Comparison of ENCODE assay signal across 9 mouse cellular contexts in genomic region chr7:46377008-46377346, GRCm38 (mm10). TPM values are rescaled to one million over a fixed set of nuclear protein-coding genes. Genes with fewer than 3 reads are reported as not detected.
A peak's percentile ranks its signal among the peaks of the same experiment; 100 is the strongest.
DNase-seq lines count a peak whose midpoint lies in the region; ATAC-seq and TF ChIP-seq lines count a peak whose summit lies in the region.
"Had no signal": no experiment of that assay in that cellular context is flagged by ENCODE, and none has a peak within 500 bp of the region (broad histone marks: within the 10 kb centered on the region; RNA-seq: fewer than 3 reads in every experiment).

No protein-coding gene starts in this region.

- no peak overlapping the region for H3K9ac ChIP-seq in ES-E14 (ENCODE audit: insufficient read depth, low read depth, low read length, poor library complexity, severe bottlenecking)
- peak overlapping the region; percentile 43 for H3K9ac ChIP-seq in limb, embryonic 14.5 days (ENCODE audit: low read depth, low read length, severe bottlenecking)

- under 1% methylated on average over 33 of the region's 33 CpGs for WGBS in limb, embryonic 14.5 days

- peak; percentile 9 for DNase-seq in adrenal gland, postnatal 10 days
- DNase-seq in adrenal gland, adult 8-10 months = no peak
- DNase-seq in ES-E14 (ENCODE audit: low read depth, low spot score) = no peak
- peak; percentile 90 for DNase-seq in gastrocnemius, adult 2 months
- DNase-seq in limb, embryonic 14.5 days (ENCODE audit: low spot score) = peak; percentile 33
- DNase-seq in urinary bladder, adult 18-20 months (ENCODE audit: low spot score in 2 of 2) = no peak
- no peak for DNase-seq in spleen, postnatal 36 days (ENCODE audit: low spot score in 2 of 2)

- peaks cover 58% of the 10 kb centered on the region for H3K27me3 ChIP-seq in limb, embryonic 14.5 days (ENCODE audit: control insufficient read depth, insufficient read depth, low read length)

- H3K4me3 ChIP-seq in ES-E14 (ENCODE audit: insufficient read depth in 1 of 2, low read depth in 1 of 2, low read length in 2 of 2, poor library complexity in 1 of 2, severe bottlenecking in 1 of 2) = peak overlapping the region; percentile 42 to 49; a peak in 2 of 4 replicates
- H3K4me3 ChIP-seq in gastrocnemius, adult 2 months = peak overlapping the region; percentile 75
- peak overlapping the region; percentile 28 for H3K4me3 ChIP-seq in limb, embryonic 14.5 days (replicated peaks; ENCODE audit: low read length)

- TF ChIP-seq CTCF in gastrocnemius, adult 2 months (IDR thresholded peaks at IDR 0.05) = peak; percentile 73

- no peak overlapping the region for H3K27ac ChIP-seq in ES-E14 (ENCODE audit: insufficient read depth, low read depth, low read length, poor library complexity, severe bottlenecking)
- peak overlapping the region; percentile 96 for H3K27ac ChIP-seq in gastrocnemius, adult 2 months
- no peak overlapping the region for H3K27ac ChIP-seq in limb, embryonic 14.5 days (replicated peaks; ENCODE audit: low read depth, low read length)

- in situ Hi-C loops in ES-E14 (cut with MboI; ENCODE audit: low sequenced_read_pairs in 2 of 2, unreplicated experiment in 2 of 2) = loop anchor here (25.0 kb wide), 1 partner anchor 185 kb away; no protein-coding TSS in a partner anchor

- peak overlapping the region; percentile 39 for H3K4me2 ChIP-seq in limb, embryonic 14.5 days (replicated peaks; ENCODE audit: low read depth, low read length, severe bottlenecking)

- ATAC-seq in limb, embryonic 14.5 days (ENCODE audit: low FRiP score, low read depth) = 0 out of 2 replicates have a peak, but pooled peaks have one; percentile 35
- ATAC-seq in CD4-positive, CD25-positive, alpha-beta regulatory T cell, adult 4 months = no peak

- intact Hi-C loops in gastrocnemius, adult 2 months (cut with DNase I) = no loop called here

- TF ChIP-seq POLR2A in limb, embryonic 14.5 days (IDR thresholded peaks at IDR 0.05; ENCODE audit: borderline replicate concordance, extremely low read depth, insufficient read depth, insufficient read length) = no peak

- H3K9me3 ChIP-seq in ES-E14 (ENCODE audit: control insufficient read depth, insufficient read depth, low read depth, low read length) = no peaks in the 10 kb centered on the region
- H3K9me3 ChIP-seq in limb, embryonic 14.5 days (ENCODE audit: control insufficient read depth, low read length) = no peaks in the 10 kb centered on the region

- peaks cover 0 to 2% of the 10 kb centered on the region in 2 experiments; a peak in 1 of 4 replicates for H3K4me1 ChIP-seq in ES-E14 (ENCODE audit: control insufficient read depth in 2 of 2, insufficient read depth in 2 of 2, low read length in 2 of 2, poor library complexity in 1 of 2)
- H3K4me1 ChIP-seq in limb, embryonic 14.5 days (ENCODE audit: control insufficient read depth, insufficient read depth, low read length) = peaks cover 2% of the 10 kb centered on the region; the same call in 1 of the 2 replicates

- H3K36me3 ChIP-seq in ES-E14 (ENCODE audit: control insufficient read depth, insufficient read depth, low read length, poor library complexity, severe bottlenecking) = no peaks in the 10 kb centered on the region
- H3K36me3 ChIP-seq in limb, embryonic 14.5 days (ENCODE audit: control insufficient read depth, insufficient read depth, low read length) = no peaks in the 10 kb centered on the region

TF ChIP-seq in ES-E14, 5 proteins besides CTCF, POLR2A, EP300 and RAD21:
- no peak for TF ChIP-seq ZC3H11A (IDR thresholded peaks at IDR 0.05; ENCODE audit: borderline replicate concordance, low read depth, low read length)
- TF ChIP-seq ZNF384 (IDR thresholded peaks at IDR 0.05; ENCODE audit: low read depth, low read length) = no peak
- TF ChIP-seq CHD2 (IDR thresholded peaks at IDR 0.05; ENCODE audit: low read depth, low read length) = no peak
- TF ChIP-seq HCFC1 (IDR thresholded peaks at IDR 0.05; ENCODE audit: borderline replicate concordance, insufficient read depth, low read length) = no peak

RNA-seq across cellular contexts. Expression of gene Myod1, which starts 0.7 kb away (rescaled TPM):
- 1 to 10 TPM in 1 of 2 experiments, under 1 TPM in 1; 0.84 to 2.7 TPM for total RNA-seq in adrenal gland, postnatal 10 days (2021)
- total RNA-seq in adrenal gland, adult 8-10 months (2022) = not detected
- not detected in 2 replicates for total RNA-seq in ES-E14 (2012; rRNA removed)
- 10 to 100 TPM; 17.3 to 21.3 TPM for total RNA-seq in gastrocnemius, adult 2 months (2021)
- polyA plus RNA-seq in limb, embryonic 14.5 days (2012; rRNA removed) = 80.4 and 111 TPM in 2 replicates
- polyA plus RNA-seq in limb, embryonic 14.5 days (2014; fragmentation: Nextera tagmentation; extraction: Ambion mirVana) = 42.4 and 48.0 TPM in 2 replicates
- polyA plus RNA-seq in CD4-positive, CD25-positive, alpha-beta regulatory T cell, adult 4 months (2017; shearing (Covaris generic)) = not detected
- total RNA-seq: common myeloid progenitor, adult 5-6 weeks had no signal

RNA-seq across cellular contexts. Expression of gene Kcnc1, which starts 19.3 kb away (rescaled TPM):
- total RNA-seq in adrenal gland, postnatal 10 days (2021) = 1 to 10 TPM in 1 of 2 experiments, under 1 TPM in 1; 0.63 to 1.7 TPM
- under 1 TPM; 0.70 to 0.87 (median 0.77) TPM for total RNA-seq in adrenal gland, adult 8-10 months (2022)
- 0.18 TPM in 1 of 2 replicates, not detected in the other for total RNA-seq in ES-E14 (2012; rRNA removed)
- total RNA-seq in gastrocnemius, adult 2 months (2021) = 10 to 100 TPM; 38.9 to 66.6 TPM
- 0.28 and 0.40 TPM in 2 replicates for polyA plus RNA-seq in limb, embryonic 14.5 days (2012; rRNA removed)
- 0.07 and 0.11 TPM in 2 replicates for polyA plus RNA-seq in limb, embryonic 14.5 days (2014; fragmentation: Nextera tagmentation; extraction: Ambion mirVana)
- polyA plus RNA-seq in CD4-positive, CD25-positive, alpha-beta regulatory T cell, adult 4 months (2017; shearing (Covaris generic)) = under 1 TPM in 1 of 2 experiments, not detected in 1; 0.05 TPM

Comparison
In these comparisons a context has a peak if more than half of its experiments do, and no peak if none do; other contexts are left out.
1. DNase-seq: peak in adrenal gland, postnatal 10 days (single experiment), gastrocnemius, adult 2 months (single experiment) and limb, embryonic 14.5 days (single experiment); none in adrenal gland, adult 8-10 months (single experiment), ES-E14 (single experiment), urinary bladder, adult 18-20 months (0 of 2) and spleen, postnatal 36 days (0 of 2).
2. RNA of gene Myod1, which starts 0.7 kb away (total RNA-seq): 17.3 to 21.3 TPM in gastrocnemius, adult 2 months; 0.84 to 2.7 TPM in adrenal gland, postnatal 10 days, not detected in ES-E14 and not detected in adrenal gland, adult 8-10 months; every median in the first group is over 4 times any median in the second.
3. RNA of gene Kcnc1, which starts 19.3 kb away (total RNA-seq): 38.9 to 66.6 TPM in gastrocnemius, adult 2 months; 0.63 to 1.7 TPM in adrenal gland, postnatal 10 days, 0.70 to 0.87 TPM in adrenal gland, adult 8-10 months and 0.18 TPM in ES-E14; every median in the first group is over 10 times any median in the second.
4. Peak in every context shown above with its lines, with median percentiles within 50 percentile points of each other: H3K4me3 ChIP-seq.